Mouse (Mus musculus) neutrophil, adult 5-6 weeks (primary cell): Measurements from ENCODE around the gene Cdhr3. TPM values are rescaled to one million over a fixed set of nuclear protein-coding genes. Genes with fewer than 3 reads are reported as not detected.

Experiments used
- ATAC-seq: fragments of 151-379, 151-347 bp; 2 replicates; pipeline ENCODE4 v1.8.0; 2017; ENCODE audit warnings: mild to moderate bottlenecking, moderate TSS enrichment; ENCODE audit not compliant: insufficient number of reproducible peaks, poor library complexity, low FRiP score, severe bottlenecking; ENCODE audit errors: extremely low read depth
- total RNA-seq: library from RNA; stranded (forward); fragments of 200-1000 nt; gene quantifications from 2 replicates; pipeline ENCODE4 v1.2.3, GENCODE M21; 2017

Gene Cdhr3
- not detected in 2 replicates for total RNA-seq

DNA sequence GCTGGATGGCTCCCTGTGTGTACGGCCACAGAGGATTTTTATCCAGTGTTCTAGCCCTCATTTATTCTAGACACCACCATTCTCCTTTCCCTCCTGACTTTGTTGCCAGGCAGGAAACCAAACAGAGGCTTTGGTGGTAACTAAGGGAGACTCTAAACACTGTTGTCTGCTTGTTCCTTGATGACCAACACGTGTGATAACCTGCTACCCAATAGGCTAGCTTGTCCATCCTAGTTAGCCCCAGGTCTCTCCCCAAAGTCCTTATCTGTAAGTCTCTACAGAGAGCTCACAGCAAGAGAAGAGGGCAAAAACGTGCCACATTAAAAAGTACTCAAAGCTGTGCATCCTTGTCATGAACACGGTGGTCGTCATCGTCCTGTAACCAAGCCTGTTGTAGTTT, at the start of gene Cdhr3:
TSS of gene Cdhr3 (minus strand) at position 101 of the 400 bp plus-strand sequence.
- ATAC-seq = no peak

GRCm38 (mm10) chr12:33139083-33139482, 46.4 kb upstream of the Cdhr3 start:
- ATAC-seq = no peak

GRCm38 (mm10) chr12:33137857-33138256, 45.2 kb upstream of the Cdhr3 start:
- peak; percentile 36; the same call in 1 of the 2 replicates for ATAC-seq

GRCm38 (mm10) chr12:33131796-33132195, 39.1 kb upstream of the Cdhr3 start:
- ATAC-seq = peak; percentile 59

DNA sequence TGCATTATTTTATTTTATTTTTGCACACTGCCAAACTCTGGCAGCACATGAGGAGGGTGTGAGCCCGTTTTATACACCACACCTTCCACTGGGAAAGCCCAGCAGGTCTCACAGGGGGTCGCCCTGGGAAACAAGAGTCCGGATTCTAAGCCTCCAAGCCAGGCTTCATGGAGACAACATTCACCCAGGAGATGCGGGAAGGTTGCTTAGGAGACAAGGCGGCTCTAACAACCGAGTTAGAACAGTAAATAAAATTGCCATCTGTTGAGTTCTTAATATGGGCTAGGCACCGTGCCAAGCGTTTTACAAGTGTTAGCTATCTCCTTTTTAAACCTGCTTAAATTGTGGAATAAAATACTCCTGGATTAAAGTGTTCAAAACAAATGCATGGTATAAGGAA, 37.7 kb upstream of the Cdhr3 start:
- no peak for ATAC-seq

- no peak for ATAC-seq
These were observed 36.7 kb upstream of the Cdhr3 start for GRCm38 (mm10) chr12:33129410-33129809.

GRCm38 (mm10) chr12:33128702-33129101, 36.0 kb upstream of the Cdhr3 start:
- ATAC-seq = no peak

GRCm38 (mm10) chr12:33128121-33128520, 35.4 kb upstream of the Cdhr3 start:
- ATAC-seq = no peak

DNA sequence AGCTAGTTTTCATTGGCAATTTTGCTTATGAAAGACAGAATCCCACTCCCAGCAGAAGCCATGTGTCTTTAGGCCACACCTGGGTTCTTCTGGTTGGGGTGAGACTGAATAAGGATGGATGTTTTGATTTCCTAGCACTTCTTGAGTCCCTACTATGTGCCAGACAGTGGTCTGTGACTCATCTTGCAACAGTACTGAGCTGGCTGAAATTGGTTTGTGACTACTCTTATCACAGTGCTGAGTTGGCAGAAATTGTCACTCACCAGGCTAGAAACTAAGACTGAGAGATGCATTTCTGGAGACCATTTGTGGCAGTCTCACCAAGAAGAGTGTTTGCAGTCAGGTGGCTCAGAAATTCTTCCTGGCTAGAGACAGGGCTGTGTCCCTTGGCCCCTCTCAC, 33.6 kb upstream of the Cdhr3 start:
- no peak for ATAC-seq

GRCm38 (mm10) chr12:33125594-33126227, 33.0 kb upstream of the Cdhr3 start:
- ATAC-seq = no peak

DNA sequence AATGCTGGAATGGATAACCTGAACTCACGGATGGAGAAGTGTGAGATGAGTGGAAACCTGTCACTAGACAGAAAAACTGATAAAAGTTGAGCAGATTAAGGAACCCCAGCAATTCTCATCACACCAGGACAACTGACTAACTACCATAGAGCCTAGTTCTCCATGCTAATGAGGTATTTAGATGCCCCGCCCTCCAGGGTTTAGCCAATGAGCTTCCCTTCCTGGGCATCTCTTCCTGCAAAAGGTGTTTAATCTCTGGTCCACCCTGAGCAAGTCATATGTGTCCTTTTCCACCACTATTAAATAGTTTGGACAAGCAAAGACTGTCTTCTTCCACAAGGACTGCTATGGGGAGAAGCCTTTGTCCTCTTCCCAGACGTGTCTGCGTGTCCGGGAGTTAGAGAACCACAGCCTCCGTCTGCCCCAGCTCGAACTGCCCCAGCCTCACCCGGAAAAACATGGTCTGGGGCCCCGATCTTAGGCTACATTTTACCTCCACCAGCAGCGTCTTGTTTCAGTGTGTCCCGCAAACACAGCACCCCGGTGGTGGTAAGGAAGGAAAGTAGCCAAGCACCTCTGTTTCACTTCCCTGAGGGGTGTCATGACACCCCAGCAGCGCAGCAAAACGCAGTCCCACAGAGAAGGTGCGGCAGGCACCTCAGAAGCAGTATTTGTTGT, 26.1 kb upstream of the Cdhr3 start:
- peak; percentile 30; the same call in 1 of the 2 replicates for ATAC-seq

DNA sequence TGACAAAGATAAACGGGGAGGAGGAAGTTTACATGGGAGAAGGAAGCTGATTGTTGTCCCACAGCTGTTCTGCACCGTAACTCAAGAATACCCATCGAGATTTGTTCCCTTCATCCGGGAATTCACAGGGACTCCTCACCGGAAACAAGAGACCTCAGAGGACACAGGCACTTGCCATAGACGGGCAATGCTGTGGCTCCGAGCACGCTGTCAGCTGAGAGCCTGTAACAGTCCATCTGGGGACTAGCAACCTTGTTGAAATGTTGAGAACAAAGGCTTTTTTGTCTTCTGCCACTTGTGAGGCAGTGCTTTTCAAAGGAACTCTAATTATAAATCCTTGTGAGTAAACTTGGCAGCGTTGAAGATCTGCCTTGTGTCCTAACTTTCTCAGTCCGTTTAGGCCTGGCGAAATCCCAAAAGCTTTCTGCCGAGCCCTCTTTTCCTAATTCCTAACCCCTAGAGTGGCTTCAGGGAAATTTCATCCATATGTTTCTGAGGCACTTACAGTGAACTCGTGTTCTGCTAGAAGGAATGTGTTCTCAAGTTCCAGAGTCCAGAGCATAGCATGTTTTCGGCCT, 18.3 kb upstream of the Cdhr3 start:
- no peak for ATAC-seq

- ATAC-seq = peak; percentile 51; the same call in 1 of the 2 replicates
These were observed 16.9 kb upstream of the Cdhr3 start for GRCm38 (mm10) chr12:33109531-33109930.

DNA sequence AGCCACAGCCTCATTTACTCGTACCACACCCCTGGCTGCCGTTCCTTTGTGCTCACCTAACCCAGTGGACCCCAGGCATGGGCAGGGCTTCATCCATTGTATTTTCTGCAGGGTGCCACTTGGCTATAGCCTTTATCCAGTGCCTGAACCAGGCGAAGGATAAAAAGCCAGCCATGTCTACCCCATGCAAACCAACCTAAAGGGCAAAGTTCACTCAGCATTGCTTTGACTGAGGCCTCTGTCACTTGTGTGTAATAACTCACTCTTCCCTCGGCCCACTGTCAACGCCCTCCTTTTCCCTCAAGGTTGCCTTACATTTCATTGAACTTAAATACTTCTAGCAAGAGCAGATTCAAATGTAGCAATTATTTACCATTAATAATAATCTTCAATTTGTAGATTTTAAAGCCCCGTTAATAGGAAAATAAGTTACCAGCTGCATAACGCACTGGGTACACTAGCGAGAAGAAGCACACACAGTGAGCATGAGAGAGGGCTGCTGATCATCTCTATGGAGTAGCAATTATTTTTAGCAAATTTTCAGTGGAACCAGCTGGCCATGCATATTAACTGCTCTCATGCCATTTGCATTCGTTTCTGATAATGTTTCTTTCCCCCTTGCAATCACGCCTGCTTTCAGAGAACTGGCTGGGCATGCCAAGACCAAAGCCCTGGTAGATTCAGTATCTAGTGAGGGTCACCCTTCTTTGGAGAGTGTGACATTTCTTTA, 13.9 kb upstream of the Cdhr3 start:
- ATAC-seq = no peak

GRCm38 (mm10) chr12:33105724-33106123, 13.0 kb upstream of the Cdhr3 start:
- ATAC-seq = no peak

DNA sequence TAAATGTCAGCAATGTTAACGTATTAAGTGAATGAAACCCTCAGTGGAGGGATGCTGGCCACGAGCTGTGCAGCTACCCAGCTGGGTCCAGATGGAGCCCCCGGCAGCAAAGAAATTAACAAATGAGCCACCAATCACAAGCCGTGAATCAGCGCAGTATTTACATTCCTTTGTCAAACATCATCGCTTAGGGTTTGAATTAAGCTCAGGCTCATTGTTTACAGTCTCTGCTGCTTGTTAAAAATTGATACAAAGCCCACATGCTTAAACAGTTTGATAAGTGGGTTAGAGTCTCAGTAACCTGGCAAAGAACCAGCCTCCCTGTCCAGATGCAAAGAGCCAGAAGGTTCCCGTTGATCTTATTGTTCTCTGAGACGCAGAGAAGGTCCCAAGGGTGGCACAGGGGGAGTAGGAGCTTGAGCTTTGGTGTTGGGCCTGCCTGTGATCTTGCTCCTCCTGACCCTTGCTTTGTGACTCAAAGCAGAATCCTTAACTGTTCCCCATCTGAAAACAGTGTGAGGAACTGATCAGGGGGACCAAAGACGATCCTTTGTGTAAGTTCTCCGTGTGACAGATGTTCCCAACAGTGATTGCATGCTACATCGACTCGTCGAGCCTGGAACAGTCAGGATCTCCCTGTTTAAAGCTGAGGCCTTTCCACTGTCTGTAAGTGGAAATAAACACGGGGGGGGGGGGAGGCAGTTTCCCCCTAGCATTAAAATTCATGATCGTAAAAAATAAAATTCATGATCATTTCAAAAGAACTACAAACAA, 9.9 kb upstream of the Cdhr3 start:
- no peak for ATAC-seq

- ATAC-seq = no peak
These were observed 9.0 kb upstream of the Cdhr3 start for GRCm38 (mm10) chr12:33101627-33102026.

- ATAC-seq = no peak
These were observed 3.3 kb upstream of the Cdhr3 start for GRCm38 (mm10) chr12:33096017-33096416.

- no peak for ATAC-seq
These were observed 479 bp downstream of the Cdhr3 start for GRCm38 (mm10) chr12:33092196-33092595.
